Mouse (Mus musculus) monocyte, adult 2 months (primary cell): Measurements from ENCODE around the gene Adh1.

Experiments used
- DNase-seq, 2 experiments: peaks; one replicate each; pipeline ENCODE4 v3.0.0; 2022; ENCODE audit warnings: low spot score in 2 of 2, low read depth in 1 of 2

Gene Adh1

DNA sequence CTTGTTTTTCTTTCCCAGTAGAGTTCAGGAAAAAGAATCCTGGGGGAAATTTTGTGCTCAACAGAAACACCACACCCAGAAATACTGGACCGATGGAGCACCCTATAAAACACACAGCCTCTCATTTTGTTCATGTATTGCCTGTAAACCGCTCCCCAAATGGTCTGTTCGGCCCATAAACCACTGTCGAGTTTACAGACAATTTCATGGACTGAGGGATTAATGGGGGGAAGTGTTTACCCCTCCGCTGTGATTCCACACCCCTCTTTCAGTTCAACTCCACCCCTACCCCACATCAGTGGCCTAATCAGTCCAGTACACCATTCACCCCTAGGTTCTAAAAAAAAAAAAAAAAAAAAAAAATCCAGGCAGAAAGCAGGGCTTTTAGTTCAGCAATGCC, 19.8 kb upstream of the Adh1 start:
- DNase-seq: no peak

DNA sequence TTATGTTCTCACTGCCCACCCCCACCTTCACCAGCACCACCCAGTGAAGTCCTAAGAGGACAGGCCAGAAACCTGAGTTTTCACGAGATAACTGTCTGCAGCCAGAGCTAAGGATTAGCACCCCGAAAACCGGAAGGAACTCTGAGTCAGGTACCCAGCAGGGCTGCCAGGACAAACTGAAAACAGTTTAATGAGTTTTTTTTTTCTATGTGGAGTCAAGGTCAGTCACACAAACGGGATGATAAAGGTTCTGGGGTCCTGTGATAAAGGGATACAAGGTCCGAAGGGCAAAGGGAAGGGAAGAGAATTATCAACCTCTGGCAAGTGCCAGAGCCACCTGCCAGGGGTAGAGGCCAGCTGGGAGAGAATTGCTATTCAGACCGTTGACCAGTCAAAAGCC, 19.4 kb upstream of the Adh1 start:
- no peak for DNase-seq

DNA sequence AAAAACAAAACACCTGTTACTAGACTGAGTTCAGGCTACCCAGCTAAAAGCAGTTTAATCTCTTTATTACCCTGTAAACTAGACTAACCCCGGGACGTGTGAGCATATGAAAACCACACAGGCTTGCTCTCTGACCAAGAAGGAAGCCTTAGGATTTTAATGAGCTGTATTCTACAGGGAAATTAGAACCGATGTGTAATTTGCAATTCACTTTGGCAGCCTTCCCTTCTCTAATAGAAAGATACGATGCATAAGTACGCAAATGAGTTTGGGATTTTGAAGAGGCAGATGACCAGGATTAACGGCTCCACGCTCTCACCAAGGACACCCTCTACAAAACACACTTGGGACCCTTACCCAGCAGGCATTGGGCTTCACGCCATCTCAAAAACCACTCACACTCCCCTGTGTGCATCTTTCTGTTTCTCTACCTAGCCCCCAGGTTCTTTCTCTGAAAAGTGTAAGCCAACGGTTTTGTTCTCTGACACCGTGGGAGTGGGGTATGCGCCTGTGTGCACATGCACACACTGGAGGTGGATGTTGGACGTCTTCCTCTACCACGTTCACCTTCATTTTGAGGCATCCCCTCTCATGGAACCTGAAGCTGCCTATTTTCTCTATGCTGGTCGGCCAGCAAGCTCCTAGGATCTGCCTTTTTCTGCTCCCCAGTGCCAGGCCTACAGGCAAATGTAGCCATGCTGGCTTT, 18.6 kb upstream of the Adh1 start:
- no peak for DNase-seq

DNA sequence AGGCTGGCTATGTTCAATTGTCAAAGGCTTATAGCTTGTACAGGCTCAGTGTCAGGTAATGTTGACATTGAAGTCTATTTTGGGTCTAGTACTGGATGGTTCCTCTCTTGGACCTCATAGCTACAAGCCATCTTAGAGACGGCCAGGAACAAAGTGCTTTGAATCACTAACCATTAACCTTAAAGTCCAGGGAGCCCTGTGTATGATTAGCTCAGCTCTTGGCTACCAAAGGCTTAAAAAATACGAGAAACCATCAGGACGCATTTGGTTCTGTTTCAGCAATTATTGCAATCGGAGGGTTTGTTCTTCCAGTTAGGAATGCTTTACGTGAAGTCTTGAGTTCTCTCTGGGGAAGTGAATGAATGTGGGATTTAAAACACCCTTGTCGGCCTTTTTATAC, 17.9 kb upstream of the Adh1 start:
- no peak for DNase-seq

DNA sequence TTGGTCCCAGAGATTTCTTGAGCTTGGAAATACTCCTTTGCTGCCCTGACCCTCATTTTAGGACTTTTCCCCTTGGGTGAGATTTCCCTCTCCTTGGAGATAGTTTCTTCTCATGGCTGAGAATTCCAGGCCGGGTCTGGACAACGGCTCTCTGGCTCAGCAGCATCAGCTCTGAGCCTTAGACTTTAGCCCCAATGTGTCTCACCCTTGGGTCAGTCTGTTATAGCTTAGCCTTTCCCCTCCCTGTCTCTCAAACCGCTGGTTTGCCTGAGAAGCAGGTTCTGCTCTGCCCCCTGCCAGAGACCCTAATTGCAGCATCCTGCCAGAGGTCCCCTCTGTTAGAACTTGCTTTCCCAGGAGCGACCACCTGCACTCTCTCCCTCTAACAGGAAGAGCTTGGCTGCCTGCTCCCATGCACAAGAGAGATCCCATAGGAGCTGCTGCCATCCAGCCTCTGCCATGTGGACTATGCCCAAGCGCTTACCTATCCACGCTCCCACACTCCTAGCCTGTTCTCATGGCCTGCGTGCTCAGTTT, 16.4 kb upstream of the Adh1 start:
- no peak for DNase-seq

DNA sequence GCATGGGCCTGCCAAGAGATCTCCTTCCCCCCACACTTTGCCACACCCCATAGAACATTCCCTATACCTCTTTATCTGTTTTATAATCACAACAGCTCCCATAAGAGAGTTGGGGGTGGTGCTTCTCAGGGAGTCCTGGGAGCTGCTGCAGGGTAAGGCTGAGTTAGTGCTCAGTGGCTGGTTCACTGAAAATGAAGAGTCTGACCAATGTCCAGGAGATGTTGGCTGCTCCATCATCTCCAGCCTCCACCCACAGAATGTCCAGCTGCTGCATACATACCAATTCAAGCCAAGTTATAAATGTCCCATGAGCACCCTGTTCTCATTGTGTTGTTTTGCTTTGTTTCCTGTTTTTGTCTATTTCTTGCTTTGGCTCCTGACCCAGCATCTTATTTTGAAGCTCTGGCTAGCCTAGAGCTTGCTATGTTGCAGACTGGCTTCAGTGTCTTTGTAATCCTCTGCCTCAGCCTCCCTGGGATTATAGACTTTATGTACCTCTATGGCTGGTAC, 14.2 kb upstream of the Adh1 start:
- DNase-seq: no peak

DNA sequence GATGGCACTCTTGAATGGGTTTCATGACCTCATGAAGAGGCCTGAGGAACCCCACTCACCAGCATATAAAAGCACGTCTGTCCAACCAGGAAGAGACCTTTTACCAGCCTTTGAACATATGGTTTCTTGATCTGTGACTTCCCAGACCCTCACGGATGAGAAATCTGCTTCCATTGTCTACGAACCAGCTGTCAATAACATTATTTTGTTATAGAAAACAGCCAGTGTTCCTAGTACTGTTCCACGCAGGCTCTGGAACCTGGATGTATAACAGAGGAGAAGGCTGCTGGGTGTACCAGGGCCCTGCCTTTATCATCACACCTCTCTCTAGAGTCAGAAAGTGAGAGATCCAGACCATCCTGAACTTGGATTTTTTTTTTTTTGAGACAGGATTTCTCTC, 13.6 kb upstream of the Adh1 start:
- no peak for DNase-seq

DNA sequence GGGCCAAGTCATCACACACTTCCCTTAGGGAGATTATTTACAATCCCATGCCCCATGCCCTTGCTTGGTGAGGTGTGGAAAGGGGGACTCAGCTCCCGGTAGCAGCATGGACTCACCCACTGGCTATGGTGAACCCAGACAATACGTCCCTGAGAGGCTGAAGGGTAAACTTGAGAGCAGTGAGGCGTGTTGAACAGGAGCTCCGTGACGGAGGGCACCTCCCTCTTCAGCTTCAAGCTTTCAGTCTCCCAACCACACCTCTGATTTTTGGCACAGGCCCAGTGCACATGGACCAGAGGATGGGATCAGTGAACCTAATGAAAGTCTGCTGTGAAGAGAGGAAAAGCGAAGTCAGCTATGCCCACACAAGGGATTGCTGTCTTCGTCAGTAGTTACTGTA, 12.8 kb upstream of the Adh1 start:
- no peak for DNase-seq

DNA sequence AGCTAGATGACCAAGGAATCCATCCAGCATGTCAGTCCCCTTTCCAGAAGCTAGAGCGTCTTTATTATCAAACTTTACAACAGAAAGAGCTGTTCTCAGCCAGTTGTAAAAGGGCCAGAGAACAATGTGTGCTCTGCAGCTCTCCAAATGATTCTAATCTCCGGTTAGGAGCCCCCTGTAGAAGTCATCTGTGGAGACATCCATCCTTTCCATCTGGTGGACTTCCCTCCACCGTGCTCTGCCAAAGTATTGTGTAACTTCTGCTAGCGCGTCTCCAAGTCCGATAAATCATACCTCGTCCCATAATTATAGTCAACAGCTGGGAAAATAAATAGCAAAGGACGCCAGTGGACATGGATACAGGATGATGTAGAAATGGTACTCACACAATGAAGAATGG, 12.0 kb upstream of the Adh1 start:
- no peak for DNase-seq

DNA sequence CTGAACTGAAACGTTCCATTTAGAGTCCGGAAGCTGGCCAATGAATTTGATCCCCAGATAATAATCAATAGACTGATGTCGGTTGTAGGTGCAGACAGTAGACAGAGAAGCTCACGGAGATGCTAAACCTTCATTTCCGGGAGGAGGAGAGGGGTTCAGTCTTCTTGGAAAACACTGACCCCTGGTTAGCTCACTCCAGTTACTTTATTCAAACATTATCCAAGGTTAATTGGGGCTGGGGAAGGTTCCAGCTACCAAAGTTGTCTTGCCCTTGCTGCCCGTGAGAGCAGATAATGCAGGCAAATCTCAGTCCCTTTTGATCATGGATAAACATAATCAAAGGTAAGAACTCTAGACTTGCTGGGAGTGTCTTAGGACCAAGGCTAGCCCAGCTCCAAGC, 9.6 kb upstream of the Adh1 start:
- DNase-seq: no peak

DNA sequence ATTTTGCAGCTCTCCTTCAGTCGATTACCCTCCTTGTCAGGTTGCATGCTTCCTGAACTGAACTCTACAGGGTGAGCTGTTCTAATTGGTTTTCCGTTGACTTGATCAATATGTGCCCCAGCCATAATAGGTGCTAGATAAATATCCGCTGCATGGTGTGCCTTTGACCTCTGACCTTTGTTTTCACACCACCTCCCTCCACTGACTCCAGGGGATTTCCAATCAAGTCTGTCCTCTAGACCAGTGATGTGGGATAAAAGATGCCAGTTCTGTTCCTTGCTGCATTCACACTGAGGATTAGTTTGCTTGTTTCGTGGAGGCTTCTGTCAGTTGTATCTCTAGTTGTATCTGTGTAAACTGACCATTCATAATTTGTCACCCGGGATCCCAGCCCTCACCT, 6.6 kb upstream of the Adh1 start:
- DNase-seq: no peak

DNA sequence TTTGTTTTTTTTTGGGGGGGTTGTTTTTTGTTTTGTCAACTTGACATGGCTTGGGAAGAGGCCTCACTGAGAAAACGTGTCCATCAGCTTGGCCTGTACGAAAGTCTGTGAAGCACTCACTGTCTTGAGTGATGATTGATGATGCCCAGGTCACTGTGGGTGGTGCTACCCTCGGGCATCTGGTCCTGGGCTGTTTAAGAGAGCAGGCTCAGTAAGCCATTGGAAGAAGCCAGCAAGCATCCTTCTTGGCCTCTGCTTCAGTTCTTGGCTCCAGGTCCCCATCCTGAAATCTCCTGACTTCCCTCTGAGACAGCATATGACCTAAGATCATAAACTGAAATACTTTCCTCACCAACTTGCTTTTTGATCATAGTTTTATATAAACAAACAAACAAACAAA, 5.4 kb upstream of the Adh1 start:
- DNase-seq: no peak

DNA sequence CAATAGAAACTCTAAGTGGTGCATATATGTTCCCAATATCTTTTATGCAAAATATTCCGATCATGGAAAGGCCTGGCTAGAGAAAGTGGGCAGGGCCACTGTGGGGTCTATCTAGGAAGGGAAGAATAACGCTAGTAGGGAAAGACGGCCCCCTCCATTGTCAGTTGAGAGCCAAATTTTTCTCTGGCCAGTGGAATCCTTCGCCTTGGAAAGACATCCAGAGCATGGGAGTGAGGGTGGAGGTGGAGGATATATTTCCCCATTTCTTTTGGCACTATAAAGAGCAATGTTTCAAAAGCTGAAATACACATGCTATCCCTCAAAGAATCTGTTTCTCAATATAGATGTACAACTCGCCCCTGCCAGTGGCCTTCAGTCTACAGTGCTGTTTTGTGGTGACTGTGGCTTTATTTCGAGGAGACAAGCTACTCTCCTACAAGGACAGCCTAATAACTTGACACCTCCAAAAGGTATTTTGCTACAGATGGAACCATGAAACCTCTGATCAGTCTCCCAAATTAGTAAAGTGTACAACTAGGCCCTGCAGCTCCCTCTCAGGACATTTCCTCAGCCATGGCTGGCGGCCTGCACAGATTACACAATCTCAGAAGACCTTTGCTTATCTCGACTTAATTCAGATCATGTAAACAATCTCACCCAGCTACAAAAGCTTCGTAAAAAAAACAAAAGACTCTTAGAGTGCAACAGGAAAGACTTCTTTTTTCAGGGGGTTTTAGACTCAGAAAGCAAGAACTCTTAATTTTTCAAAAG, 4.8 kb upstream of the Adh1 start:
- no peak for DNase-seq

DNA sequence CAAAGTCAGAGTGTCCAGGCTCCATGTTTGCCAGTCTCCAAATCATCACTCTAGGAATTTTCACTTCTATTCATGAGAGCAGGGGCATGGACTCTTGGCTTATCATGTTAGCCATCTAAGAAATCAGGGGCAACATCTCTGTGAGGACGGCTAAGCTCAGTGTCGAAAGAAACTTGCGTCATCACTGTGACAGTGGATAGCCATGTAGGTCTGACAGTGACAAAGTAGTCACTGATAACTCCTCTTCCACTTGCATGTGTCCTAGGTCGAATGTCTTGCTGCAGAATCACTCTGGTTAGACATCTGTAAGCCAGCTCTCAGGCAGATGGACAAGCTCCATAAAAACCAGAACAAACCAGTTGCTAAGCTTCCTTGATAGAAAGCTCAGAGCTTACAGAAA, 1.8 kb downstream of the Adh1 start:
- no peak for DNase-seq

DNA sequence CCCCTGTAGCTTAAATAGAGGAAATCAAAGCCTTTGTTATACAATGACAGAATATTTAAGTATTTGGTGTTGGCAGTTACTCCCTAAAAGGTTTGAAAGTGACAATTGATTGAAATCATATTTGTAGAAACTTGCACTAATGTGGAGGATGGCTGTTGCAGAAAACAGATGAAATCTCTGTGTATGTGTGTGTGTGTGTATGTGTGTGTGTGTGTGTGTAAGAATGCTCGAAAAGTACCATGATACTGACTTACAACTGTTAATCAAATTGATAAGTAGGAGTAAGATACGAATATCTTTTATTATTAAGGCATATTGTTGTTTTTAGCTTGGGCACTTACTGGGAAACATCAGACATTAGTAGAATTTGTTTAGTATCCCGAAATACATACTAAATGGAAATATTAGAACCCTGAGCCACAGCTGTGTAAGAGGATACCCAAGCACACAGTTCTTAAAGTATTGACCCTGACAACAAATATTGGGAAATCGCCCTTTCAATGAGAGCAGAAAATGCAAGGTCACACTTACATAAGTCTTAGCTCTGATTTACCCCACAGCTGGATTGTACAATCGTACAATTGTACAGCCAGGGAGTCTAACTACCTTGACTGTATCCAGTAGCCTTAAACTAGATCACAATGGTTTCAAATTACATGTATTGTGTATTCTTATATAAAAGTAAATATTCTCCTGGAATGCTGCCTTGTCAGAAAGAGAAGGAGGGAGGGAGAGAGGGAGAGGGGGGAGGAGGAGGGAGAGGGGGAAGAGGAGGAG, 2.6 kb downstream of the Adh1 start:
- DNase-seq: no peak

DNA sequence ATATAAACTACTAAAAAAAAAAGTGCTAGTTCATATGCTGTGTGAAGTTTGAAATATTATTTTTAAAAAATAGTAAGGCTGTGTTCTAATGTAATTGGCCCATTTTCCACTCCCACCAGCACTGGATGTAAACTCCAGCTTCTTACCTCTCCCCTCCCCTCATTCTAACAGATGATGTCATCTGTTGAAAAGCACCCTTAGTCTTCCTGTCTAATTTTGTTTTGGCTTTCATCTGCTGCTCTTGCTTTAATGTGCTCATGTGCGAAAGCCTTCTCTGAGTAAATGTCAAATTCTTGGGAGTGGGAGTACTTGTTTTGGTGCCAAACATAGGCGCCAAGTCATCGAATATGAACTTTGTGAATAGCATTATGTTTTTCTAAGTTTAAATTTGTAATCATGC, 3.9 kb downstream of the Adh1 start:
- DNase-seq: no peak

DNA sequence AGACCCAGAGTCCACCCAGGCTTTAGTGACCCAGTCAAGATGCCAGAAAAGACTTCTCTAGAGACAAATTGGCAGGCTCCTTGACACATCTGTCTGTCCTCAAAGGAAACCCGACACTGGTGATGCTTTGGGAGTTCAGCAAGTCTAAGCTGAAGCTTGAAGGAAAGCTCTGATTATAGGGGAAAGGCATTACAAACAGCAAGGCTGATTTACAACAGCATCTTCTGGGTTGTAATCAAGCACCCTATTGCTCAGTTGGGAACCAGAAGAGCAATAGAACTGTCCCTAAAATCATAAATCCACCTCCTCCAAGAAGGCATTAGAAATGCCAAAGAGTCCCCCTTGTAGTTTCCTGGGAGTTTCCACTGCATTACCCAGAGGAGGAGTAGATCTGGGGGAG, 9.7 kb downstream of the Adh1 start:
- DNase-seq: no peak

DNA sequence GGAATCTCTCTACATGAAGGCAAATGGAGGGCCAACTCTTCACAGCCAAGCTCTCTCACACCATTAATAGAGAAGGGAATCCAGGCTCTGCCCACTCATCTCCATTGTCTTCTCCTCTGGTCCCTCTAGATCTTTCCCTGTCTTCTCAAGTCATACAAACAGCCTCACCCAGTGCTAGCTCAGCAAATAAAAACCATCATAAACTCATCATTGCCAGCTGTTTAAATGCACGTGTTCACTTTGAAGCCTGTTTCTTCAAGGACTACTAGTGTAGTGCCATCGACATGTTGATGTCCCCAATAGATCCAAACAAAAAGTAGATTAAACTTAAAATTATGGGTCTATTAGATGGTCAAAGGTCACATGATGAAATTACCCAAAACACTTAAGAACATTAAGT, 10.5 kb downstream of the Adh1 start:
- no peak for DNase-seq

DNA sequence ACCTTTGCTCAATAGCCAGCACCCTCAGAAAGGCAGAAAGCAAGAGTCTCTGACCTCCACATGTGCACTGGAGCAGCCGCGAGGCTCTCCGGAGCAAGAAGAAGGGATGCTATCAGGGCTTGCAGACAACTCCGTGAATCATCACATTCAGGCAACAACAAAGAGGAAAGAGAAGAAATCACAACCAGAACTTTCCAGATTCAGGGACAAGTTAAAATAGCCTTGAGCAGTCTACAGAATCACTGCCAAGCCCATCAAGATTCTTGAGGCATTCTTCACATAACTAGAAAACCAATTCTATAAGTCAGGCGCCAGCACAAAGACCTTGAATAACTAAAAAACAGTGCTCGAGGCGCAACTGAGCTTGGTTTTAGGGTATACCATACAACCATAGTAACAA, 12.3 kb downstream of the Adh1 start:
- no peak for DNase-seq

DNA sequence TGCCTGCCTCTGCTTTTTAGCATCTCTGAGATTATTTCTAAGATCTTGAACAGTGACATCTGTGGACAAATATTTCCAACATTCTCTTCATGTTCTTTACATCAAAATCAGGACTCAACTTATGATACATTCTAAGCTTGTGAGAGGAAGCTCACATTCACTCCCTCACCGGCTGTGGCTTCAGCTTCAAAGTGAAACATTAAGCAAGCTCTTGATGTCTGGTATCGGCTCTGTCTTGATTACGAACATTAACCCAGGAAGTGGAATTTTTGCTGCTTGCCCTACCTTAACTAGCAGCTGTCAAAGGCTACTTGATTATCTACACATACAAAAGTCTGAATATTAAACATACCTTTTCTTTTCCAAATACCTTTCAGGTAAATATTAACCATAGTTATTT, 14.3 kb downstream of the Adh1 start:
- no peak for DNase-seq

DNA sequence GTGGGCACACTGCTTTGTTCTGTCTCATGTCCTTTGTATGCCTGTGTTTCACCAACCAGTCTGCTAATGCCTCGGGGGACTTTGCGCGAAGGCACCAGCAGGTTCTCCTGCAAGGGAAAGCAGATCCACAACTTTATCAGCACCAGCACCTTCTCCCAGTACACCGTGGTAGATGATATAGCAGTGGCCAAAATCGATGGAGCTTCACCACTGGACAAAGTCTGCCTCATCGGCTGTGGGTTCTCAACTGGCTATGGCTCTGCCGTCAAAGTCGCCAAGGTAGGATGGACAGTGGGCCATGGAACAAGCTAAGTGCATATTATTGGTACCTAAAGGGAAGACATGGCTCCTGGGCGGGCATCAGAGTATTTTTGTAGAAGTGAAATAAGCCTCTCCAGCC, 21.8 kb downstream of the Adh1 start:
- no peak for DNase-seq

DNA sequence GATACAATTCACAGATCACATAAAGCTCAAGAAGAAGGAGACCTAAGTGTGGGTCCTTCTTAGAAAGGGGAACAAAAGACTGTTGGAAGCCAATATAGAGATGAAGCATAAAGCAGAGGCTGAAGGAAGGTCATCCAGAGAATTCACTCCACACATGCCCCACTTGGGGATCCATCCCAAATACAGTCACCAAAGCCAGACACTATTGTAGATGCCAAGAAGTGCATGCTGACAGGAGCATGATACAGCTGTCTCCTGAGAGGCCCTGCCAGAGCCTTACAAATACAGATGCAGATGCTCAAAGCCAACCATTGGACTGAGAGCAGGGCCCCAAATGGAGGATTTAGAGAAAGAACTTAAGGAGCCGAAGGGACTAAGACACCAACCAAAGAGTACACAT, 23.0 kb downstream of the Adh1 start:
- DNase-seq: no peak
